Mouse (Mus musculus) activated CD4-positive, CD25-positive, alpha-beta regulatory T cell, adult 9 weeks (primary cell): Measurements from ENCODE around the gene Smim7. TPM values are rescaled to one million over a fixed set of nuclear protein-coding genes. Genes with fewer than 3 reads are reported as not detected.

ENCODE experiments used
- polyA plus RNA-seq: library from polyadenylated mRNA; unstranded; fragments of 100-300 nt; shearing (Covaris generic); gene quantifications from one replicate; pipeline ENCODE4 v1.2.1, GENCODE M21; 2017

Gene Smim7
- 64.8 TPM for polyA plus RNA-seq

DNA sequence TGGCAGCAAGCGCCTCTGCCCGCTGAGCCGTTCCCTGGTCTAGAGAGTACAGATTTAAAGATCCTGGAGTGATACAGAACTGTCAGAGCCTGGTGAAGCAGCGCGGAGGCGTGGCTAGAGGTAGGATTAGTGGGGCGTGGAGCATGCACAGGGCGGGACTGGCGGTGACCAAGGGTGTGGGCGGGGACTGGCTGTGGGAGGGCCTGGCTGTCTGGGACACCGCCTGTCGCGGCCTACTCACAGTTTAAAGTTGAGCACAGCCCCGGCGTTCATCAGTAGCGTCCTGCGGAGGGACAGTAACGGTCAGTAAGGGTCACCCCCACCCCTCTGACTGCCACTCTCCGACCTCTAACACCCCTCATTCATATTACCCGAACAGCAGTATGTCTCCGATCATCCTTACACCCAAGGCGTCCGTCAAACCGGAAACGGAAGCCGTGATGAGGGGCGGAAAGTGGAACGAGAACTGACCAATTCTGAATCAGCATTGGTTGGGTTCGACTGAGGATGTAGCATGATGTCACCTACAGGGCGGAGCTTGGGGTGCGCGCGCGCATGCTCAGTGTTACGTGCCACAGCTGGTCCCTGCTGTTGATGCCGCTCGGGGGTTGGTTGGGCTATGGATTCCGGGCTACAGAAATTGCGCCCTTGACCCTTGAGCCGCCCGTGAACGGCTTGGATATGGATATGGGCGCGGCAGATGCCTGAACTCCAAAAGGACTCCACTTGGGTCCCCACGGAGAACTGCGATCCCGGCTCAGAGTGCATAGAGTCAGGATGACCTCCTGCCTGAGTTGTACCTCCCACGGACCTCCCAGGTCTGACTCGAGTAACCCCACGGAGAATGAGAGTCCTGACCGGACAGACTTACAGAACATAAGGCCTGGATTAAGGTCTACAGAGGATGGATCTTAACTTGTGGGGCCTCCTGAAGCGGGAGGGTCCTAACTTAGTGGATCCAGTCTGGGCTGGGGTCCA, at the start of gene Smim7:
Gene Smim7, minus strand, starts transcription at position 456 of the 978 bp plus-strand sequence.

GRCm38 (mm10) chr8:72571611-72572473, 954 bp upstream of the Smim7 start, which contains the start of gene Tmem38a:
Tmem38a (plus strand) TSS chr8:72572055.

DNA sequence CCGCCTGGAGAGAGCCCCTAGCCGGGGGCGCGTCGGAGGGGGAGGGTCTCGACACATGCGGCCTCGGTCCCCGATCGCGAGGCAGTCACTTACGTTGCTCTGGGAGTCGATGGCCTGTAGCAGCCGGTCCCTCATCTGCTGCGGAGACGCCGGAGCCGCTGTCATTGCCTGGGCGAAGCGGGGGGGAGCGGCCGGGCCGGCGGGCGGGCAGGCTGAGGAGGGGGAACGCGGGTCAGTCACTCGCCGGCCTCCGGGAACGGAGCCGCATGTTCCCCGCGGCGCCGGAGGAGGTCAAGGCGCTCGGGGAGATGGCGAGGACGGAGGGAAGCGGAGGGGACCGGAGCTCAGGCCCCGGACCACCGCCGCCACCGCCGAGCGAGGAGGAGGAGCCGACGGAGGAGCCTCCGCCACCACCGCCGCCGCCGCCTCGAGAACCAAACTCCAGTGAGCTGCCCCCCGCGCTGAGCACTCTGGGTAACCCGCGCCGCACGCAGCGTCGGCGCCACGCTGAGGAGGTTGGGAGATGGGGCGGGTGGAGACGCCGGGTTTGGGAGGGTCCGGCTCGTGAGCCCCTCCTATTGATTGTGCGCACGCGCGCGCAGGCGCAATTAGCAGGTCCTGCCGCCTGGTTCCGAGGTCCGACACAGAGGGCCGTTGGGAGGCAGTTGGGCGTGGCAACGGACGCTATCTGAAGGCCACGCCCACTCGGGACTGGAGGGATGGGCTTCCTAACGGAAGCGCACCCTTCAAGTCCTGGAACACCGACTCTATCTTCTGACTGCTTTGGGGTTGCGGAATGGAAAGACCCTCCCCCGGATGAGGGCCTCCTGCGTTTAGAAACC, 22.9 kb downstream of the Smim7 start, which contains the start of gene Med26:
Gene Med26, minus strand, starts transcription at position 469 of the 842 bp plus-strand sequence.

Other genes starting within 250 kb of the Smim7 start
- gene Eps15l1, start 149.6 kb downstream of the Smim7 start, polyA plus RNA-seq, result 55.5 TPM
- 0.35 TPM for gene Calr3, start 127.2 kb downstream of the Smim7 start, polyA plus RNA-seq
- gene 1700030K09Rik, start 127.2 kb downstream of the Smim7 start, polyA plus RNA-seq, result 9.6 TPM
- 119 TPM for gene Cherp, start 95.9 kb downstream of the Smim7 start, polyA plus RNA-seq
- 4.3 TPM for gene Slc35e1, start 78.5 kb downstream of the Smim7 start, polyA plus RNA-seq
- 7.1 TPM for gene Med26, start 22.8 kb downstream of the Smim7 start, polyA plus RNA-seq
- gene Tmem38a, start 967 bp upstream of the Smim7 start, polyA plus RNA-seq, result 1.5 TPM
- gene Nwd1, start 75.6 kb upstream of the Smim7 start, polyA plus RNA-seq, result not detected
- 217 TPM for gene Sin3b, start 152.2 kb upstream of the Smim7 start, polyA plus RNA-seq
- 13.2 TPM for gene F2rl3, start 190.8 kb upstream of the Smim7 start, polyA plus RNA-seq